Mouse (Mus musculus) testis, adult 2 months (tissue): ENCODE data around the gene Trp53bp1.

ENCODE experiments used
- CTCF ChIP-seq: fragments of 200-500 bp; IDR thresholded peaks from 2 replicates; pipeline ENCODE4 v1.5.1; 2012; ENCODE audit warnings: low read depth, mild to moderate bottlenecking, inconsistent platforms, low read length, moderate library complexity; ENCODE audit not compliant: control insufficient read depth, insufficient read depth, insufficient replicate concordance
- POLR2A ChIP-seq: fragments of 200-500 bp; IDR thresholded peaks from 2 replicates; pipeline ENCODE4 v1.6.1; 2012; ENCODE audit warnings: low read depth, mild to moderate bottlenecking, inconsistent platforms, low read length, moderate library complexity; ENCODE audit not compliant: control insufficient read depth

DNA sequence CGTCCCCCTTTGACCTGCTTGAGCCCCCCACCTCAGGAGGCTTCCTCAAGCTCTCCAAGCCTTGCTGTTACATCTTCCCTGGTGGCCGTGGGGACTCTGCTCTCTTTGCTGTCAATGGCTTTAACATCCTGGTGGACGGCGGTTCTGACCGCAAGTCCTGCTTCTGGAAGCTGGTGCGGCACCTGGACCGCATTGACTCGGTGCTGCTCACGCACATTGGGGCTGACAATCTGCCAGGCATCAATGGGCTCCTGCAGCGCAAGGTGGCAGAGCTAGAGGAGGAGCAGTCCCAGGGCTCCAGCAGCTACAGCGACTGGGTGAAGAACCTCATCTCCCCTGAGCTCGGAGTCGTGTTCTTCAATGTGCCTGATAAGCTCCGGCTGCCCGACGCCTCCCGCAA is 28.3 kb upstream of the Trp53bp1 start:
- TF ChIP-seq CTCF = no peak
- no peak for TF ChIP-seq POLR2A
